Mouse (Mus musculus): ENCODE results near the gene Osbpl10. TPM values are rescaled to one million over a fixed set of nuclear protein-coding genes. Genes with fewer than 3 reads are reported as not detected.

Gene Osbpl10
- polyA plus RNA-seq, 1 experiment from 2014 or later = 2.3 TPM

DNA sequence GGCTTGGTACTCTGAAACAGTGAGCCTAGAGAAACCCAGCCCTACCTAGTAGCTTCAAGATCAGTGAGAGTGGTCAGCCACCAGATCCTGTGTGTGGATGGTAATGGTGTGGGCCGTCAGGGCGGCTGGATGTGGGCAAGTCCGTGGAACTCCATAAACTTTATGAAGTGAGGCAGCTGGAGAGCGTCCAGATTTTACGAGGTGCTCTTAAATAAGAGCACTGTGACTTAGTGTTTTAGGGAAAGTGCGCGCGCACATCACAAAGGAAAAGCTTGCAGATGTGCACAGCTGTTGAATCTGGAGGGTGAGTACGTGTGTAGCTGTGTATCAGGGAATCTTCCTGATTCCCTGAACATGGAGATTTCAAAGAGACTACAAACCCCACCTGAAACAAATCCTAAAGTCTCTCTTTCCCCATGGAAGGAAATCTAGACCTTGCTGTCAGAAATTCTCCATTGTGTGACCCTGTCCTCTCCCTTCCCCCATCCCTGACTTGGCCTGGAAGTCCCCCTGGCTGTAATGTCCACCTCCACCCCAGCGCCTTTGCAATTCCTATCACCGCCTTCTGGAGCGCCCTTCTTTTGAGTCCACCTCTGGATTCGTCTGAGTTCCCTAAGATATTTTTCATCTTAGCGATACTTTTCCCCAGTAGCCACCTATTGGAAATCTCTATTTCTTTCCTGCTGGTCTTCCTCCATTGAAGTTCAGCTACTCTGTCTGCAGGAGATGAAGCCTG lies 161.4 kb downstream of the Osbpl10 start:
- H3K4me3 ChIP-seq = no peak overlapping the region
- H3K9me3 ChIP-seq = no peaks in the 10 kb centered on the region
- no peak for ATAC-seq (ENCODE audit: insufficient number of reproducible peaks, insufficient read depth, low FRiP score, low TSS enrichment, low read depth)
- H3K27me3 ChIP-seq = no peaks in the 10 kb centered on the region
- no peaks in the 10 kb centered on the region for H3K36me3 ChIP-seq
- no peak overlapping the region for H3K27ac ChIP-seq
- H3K4me1 ChIP-seq = 0 out of 2 replicates have a peak, but pooled peaks cover 2% of the 10 kb centered on the region
- no peak overlapping the region for H3K4me2 ChIP-seq
- no peak overlapping the region for H3K9ac ChIP-seq
- 81% methylated on average over 14 of the region's 14 CpGs for WGBS

GRCm38 (mm10) chr9:115147141-115147540 lies 168.8 kb downstream of the Osbpl10 start:
- H3K4me3 ChIP-seq = no peak overlapping the region
- peaks cover 7% of the 10 kb centered on the region for H3K9me3 ChIP-seq
- H3K4me2 ChIP-seq = no peak overlapping the region
- H3K36me3 ChIP-seq = peaks cover 5% of the 10 kb centered on the region; the same call in 1 of the 2 replicates
- 82% methylated on average over 5 of the region's 5 CpGs for WGBS
- H3K9ac ChIP-seq = no peak overlapping the region
- no peaks in the 10 kb centered on the region for H3K27me3 ChIP-seq
- ATAC-seq (ENCODE audit: insufficient number of reproducible peaks, insufficient read depth, low FRiP score, low TSS enrichment, low read depth) = no peak
- H3K4me1 ChIP-seq = no peaks in the 10 kb centered on the region
- H3K27ac ChIP-seq = no peak overlapping the region

DNA sequence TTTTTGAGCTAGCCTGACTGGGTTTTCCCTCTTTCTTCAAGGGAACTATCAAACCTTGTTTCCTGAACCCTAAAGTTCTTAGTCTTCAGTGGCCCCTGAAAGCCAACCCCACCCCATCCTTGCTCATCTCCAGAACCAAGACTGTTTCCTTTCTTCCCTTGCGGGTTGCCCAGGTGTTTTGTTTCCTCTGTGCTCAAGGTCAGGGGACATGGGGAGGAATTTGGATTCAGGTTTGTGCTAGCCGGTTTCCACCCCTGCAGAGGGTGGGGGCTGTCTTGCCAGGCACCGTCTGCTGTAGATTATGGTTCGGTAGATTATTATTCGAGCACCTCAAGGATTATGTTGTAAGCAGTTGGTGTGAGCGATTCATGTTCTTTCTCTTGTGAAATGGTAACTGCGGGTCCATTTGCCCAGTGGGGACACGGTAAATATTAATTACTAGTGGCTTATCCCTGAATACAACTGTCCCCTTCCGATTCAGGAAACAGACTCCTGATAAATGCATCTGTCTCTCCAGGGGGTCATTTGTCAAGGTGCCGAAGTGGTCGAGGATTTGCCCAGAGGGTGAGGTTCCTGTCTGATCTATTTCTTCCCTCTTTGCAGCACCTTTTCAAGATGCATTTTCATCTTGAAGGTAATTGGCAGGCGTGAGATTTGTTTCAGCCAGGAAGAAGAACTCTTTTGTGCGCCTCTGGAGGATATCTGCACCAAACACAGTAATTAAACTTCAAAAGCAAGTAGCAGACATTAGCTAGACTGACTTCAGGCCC lies 169.4 kb downstream of the Osbpl10 start:
- H3K4me2 ChIP-seq = no peak overlapping the region
- no peak for ATAC-seq (ENCODE audit: insufficient number of reproducible peaks, insufficient read depth, low FRiP score, low TSS enrichment, low read depth)
- no peaks in the 10 kb centered on the region for H3K4me1 ChIP-seq
- H3K9me3 ChIP-seq = peaks cover 12% of the 10 kb centered on the region
- 56% methylated on average over 13 of the region's 13 CpGs for WGBS
- H3K36me3 ChIP-seq = peaks cover 5% of the 10 kb centered on the region; the same call in 1 of the 2 replicates
- H3K9ac ChIP-seq = no peak overlapping the region
- no peak overlapping the region for H3K4me3 ChIP-seq
- H3K27ac ChIP-seq = no peak overlapping the region
- H3K27me3 ChIP-seq = no peaks in the 10 kb centered on the region

- Histone ChIP-seq H3K27me3 (no peaks in the 10 kb centered on the region), H3K9me3 (peaks cover 17% of the 10 kb centered on the region), H3K4me1 (no peaks in the 10 kb centered on the region), H3K4me2 (no peak overlapping the region), H3K9ac (no peak overlapping the region), H3K27ac (no peak overlapping the region), H3K36me3 (peaks cover 5% of the 10 kb centered on the region; the same call in 1 of the 2 replicates), H3K4me3 (no peak overlapping the region)
- no peak for ATAC-seq (ENCODE audit: insufficient number of reproducible peaks, insufficient read depth, low FRiP score, low TSS enrichment, low read depth)
- WGBS = 87% methylated on average over 18 of the region's 18 CpGs
Measured at GRCm38 (mm10) chr9:115149011-115149756, 170.8 kb downstream of the Osbpl10 start.

- Histone ChIP-seq H3K4me2 (no peak overlapping the region), H3K36me3 (no peaks in the 10 kb centered on the region), H3K9ac (no peak overlapping the region), H3K27ac (no peak overlapping the region), H3K4me3 (no peak overlapping the region), H3K27me3 (no peaks in the 10 kb centered on the region), H3K4me1 (0 out of 2 replicates have a peak, but pooled peaks cover 5% of the 10 kb centered on the region), H3K9me3 (no peaks in the 10 kb centered on the region)
- WGBS = 49% methylated on average over 5 of the region's 5 CpGs
- ATAC-seq (ENCODE audit: insufficient number of reproducible peaks, insufficient read depth, low FRiP score, low TSS enrichment, low read depth) = no peak
Measured at GRCm38 (mm10) chr9:115161591-115161990, 183.2 kb downstream of the Osbpl10 start.

- Histone ChIP-seq H3K9ac (no peak overlapping the region), H3K4me3 (no peak overlapping the region), H3K4me1 (0 out of 2 replicates have a peak, but pooled peaks cover 5% of the 10 kb centered on the region), H3K27ac (no peak overlapping the region), H3K9me3 (no peaks in the 10 kb centered on the region), H3K27me3 (no peaks in the 10 kb centered on the region), H3K36me3 (no peaks in the 10 kb centered on the region), H3K4me2 (no peak overlapping the region)
- ATAC-seq (ENCODE audit: insufficient number of reproducible peaks, insufficient read depth, low FRiP score, low TSS enrichment, low read depth) = no peak
- 72% methylated on average over 5 of the region's 5 CpGs for WGBS
Measured at GRCm38 (mm10) chr9:115163031-115163430, 184.7 kb downstream of the Osbpl10 start.

GRCm38 (mm10) chr9:115163693-115164092 lies 185.3 kb downstream of the Osbpl10 start:
- WGBS = 86% methylated on average over 8 of the region's 8 CpGs
- Histone ChIP-seq H3K9ac (no peak overlapping the region), H3K4me3 (no peak overlapping the region), H3K36me3 (no peaks in the 10 kb centered on the region), H3K27ac (no peak overlapping the region), H3K4me2 (no peak overlapping the region), H3K9me3 (no peaks in the 10 kb centered on the region), H3K27me3 (no peaks in the 10 kb centered on the region), H3K4me1 (0 out of 2 replicates have a peak, but pooled peaks cover 5% of the 10 kb centered on the region)
- ATAC-seq (ENCODE audit: insufficient number of reproducible peaks, insufficient read depth, low FRiP score, low TSS enrichment, low read depth) = no peak

DNA sequence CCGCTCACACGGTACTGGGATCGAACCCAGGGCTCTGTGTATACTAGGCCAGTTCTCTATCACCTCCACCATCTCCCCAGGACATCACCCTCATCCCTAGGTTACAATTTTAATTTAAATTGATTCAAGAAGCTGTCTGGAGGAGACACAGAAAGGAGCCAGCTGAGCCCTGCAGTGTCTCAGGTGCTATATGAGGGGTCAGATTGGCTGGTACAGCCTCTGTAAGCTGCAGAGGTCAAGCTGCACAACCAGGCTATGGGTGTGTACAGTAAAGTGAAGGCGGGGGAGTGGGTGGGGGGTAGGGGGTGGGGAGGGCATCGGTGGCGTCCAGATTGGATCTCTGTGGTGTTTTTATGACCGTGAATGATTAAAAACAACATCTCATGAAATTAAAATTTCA lies 186.0 kb downstream of the Osbpl10 start:
- 78% methylated on average over 7 of the region's 7 CpGs for WGBS
- Histone ChIP-seq H3K4me1 (0 out of 2 replicates have a peak, but pooled peaks cover 4% of the 10 kb centered on the region), H3K9ac (no peak overlapping the region), H3K36me3 (no peaks in the 10 kb centered on the region), H3K27ac (no peak overlapping the region), H3K9me3 (no peaks in the 10 kb centered on the region), H3K27me3 (no peaks in the 10 kb centered on the region), H3K4me2 (no peak overlapping the region), H3K4me3 (no peak overlapping the region)
- ATAC-seq (ENCODE audit: insufficient number of reproducible peaks, insufficient read depth, low FRiP score, low TSS enrichment, low read depth) = no peak

- Histone ChIP-seq H3K4me1 (no peaks in the 10 kb centered on the region), H3K27me3 (no peaks in the 10 kb centered on the region), H3K36me3 (no peaks in the 10 kb centered on the region), H3K9ac (no peak overlapping the region), H3K4me3 (no peak overlapping the region), H3K27ac (no peak overlapping the region), H3K9me3 (no peaks in the 10 kb centered on the region), H3K4me2 (no peak overlapping the region)
- no peak for ATAC-seq (ENCODE audit: insufficient number of reproducible peaks, insufficient read depth, low FRiP score, low TSS enrichment, low read depth)
- WGBS = 85% methylated on average over 8 of the region's 8 CpGs
Measured at GRCm38 (mm10) chr9:115165996-115166395, 187.6 kb downstream of the Osbpl10 start.

DNA sequence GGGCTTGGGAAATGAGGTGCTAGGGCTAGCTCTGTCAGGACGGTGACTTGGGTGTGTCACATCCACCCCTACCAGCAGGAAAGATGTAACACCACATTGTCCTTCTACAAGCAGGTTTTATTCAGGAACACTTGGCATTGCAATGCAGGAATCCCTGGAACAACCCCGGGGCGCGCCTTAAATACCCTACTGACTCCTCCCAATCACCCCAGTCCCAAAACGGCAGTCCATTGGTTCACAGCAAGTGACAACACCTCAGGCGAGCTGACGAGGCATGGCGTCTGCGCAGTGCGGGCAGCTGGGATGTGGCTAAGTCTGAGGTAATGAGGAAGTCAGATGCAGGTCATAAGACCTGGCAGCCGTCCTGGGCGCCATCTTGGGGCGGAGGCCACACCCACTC lies 191.2 kb downstream of the Osbpl10 start:
- no peaks in the 10 kb centered on the region for H3K4me1 ChIP-seq
- no peaks in the 10 kb centered on the region for H3K9me3 ChIP-seq
- ATAC-seq (ENCODE audit: insufficient number of reproducible peaks, insufficient read depth, low FRiP score, low TSS enrichment, low read depth) = no peak
- no peak overlapping the region for H3K9ac ChIP-seq
- H3K27ac ChIP-seq = no peak overlapping the region
- no peaks in the 10 kb centered on the region for H3K36me3 ChIP-seq
- 87% methylated on average over 13 of the region's 13 CpGs for WGBS
- no peak overlapping the region for H3K4me3 ChIP-seq
- H3K4me2 ChIP-seq = no peak overlapping the region
- H3K27me3 ChIP-seq = no peaks in the 10 kb centered on the region

- WGBS = 96% methylated on average over 6 of the region's 6 CpGs
- no peak overlapping the region for H3K9ac ChIP-seq
- no peak for ATAC-seq (ENCODE audit: insufficient number of reproducible peaks, insufficient read depth, low FRiP score, low TSS enrichment, low read depth)
Measured at GRCm38 (mm10) chr9:115172096-115172495, 193.7 kb downstream of the Osbpl10 start.

More at GRCm38 (mm10) chr9:115172096-115172495, 193.7 kb downstream of the Osbpl10 start:
- no peak overlapping the region for H3K4me2 ChIP-seq
- H3K27ac ChIP-seq = no peak overlapping the region
- no peaks in the 10 kb centered on the region for H3K4me1 ChIP-seq
- H3K4me3 ChIP-seq = no peak overlapping the region
- no peaks in the 10 kb centered on the region for H3K9me3 ChIP-seq
- no peaks in the 10 kb centered on the region for H3K27me3 ChIP-seq
- H3K36me3 ChIP-seq = no peaks in the 10 kb centered on the region

All from embryonic facial prominence, embryonic 13.5 days (tissue).